Mouse (Mus musculus): ENCODE results near the gene Ms4a6b. TPM values are rescaled to one million over a fixed set of nuclear protein-coding genes. Genes with fewer than 3 reads are reported as not detected.
"Not testable (repeated sequence)": the region's sequence is repeated elsewhere in the genome, so short reads cannot be mapped to it uniquely, and the experiment has no call there.

The Ms4a6b gene
- 27.9 and 34.8 TPM in 2 replicates for polyA plus RNA-seq (2012; rRNA removed)

- Histone ChIP-seq H3K27ac (ENCODE audit: insufficient read depth, low read length) (peak within 1 kb of the TSS; percentile 82), H3K4me3 (ENCODE audit: extremely low read depth, insufficient read depth, insufficient read length) (peak within 1 kb of the TSS; percentile 47), H3K27me3 (ENCODE audit: control insufficient read depth, insufficient read depth, low read length) (no peaks in the 10 kb centered on the region), H3K36me3 (ENCODE audit: control insufficient read depth, insufficient read depth, low read length) (no peaks in the 10 kb centered on the region; the same call in none of the 2 replicates), H3K4me1 (ENCODE audit: control insufficient read depth, insufficient read depth, insufficient read length) (peaks cover 12% of the 10 kb centered on the region; the same call in 1 of the 2 replicates)
- no peak for DNase-seq (ENCODE audit: low read depth in 1 of 2, low spot score in 2 of 2)
- TF ChIP-seq POLR2A (IDR thresholded peaks at IDR 0.05; ENCODE audit: low read depth, low read length) (no peak), CTCF (IDR thresholded peaks at IDR 0.05; ENCODE audit: extremely low read depth, insufficient read depth, insufficient read length, insufficient replicate concordance) (no peak)
Observed at GRCm38 (mm10) chr19:11516246-11516645, at the start of gene Ms4a6b. Gene Ms4a6b, plus strand, starts transcription at chr19:11516512.

GRCm38 (mm10) chr19:11468361-11468760 lies 48.0 kb upstream of the Ms4a6b start:
- not testable (repeated sequence) for H3K27ac ChIP-seq (ENCODE audit: insufficient read depth, low read length)

GRCm38 (mm10) chr19:11469215-11469614 lies 47.1 kb upstream of the Ms4a6b start, which contains the start of gene Ms4a6c:
Gene Ms4a6c, plus strand, starts transcription at chr19:11469366.
- H3K27me3 ChIP-seq (ENCODE audit: control insufficient read depth, insufficient read depth, low read length); H3K4me3 ChIP-seq (ENCODE audit: extremely low read depth, insufficient read depth, insufficient read length); H3K36me3 ChIP-seq (ENCODE audit: control insufficient read depth, insufficient read depth, low read length); DNase-seq (ENCODE audit: low read depth in 1 of 2, low spot score in 2 of 2): not testable (repeated sequence)
- 5% methylated on average over 4 of the region's 4 CpGs for WGBS
- Histone ChIP-seq H3K27ac (ENCODE audit: insufficient read depth, low read length) (peak within 1 kb of the TSS; percentile 21; the same call in 1 of the 2 replicates), H3K4me1 (ENCODE audit: control insufficient read depth, insufficient read depth, insufficient read length) (peaks cover 14% of the 10 kb centered on the region)

More at GRCm38 (mm10) chr19:11468361-11468760, 48.0 kb upstream of the Ms4a6b start:
- not testable (repeated sequence) for H3K27me3 ChIP-seq (ENCODE audit: control insufficient read depth, insufficient read depth, low read length); DNase-seq (ENCODE audit: low read depth in 1 of 2, low spot score in 2 of 2); H3K4me3 ChIP-seq (ENCODE audit: extremely low read depth, insufficient read depth, insufficient read length); H3K36me3 ChIP-seq (ENCODE audit: control insufficient read depth, insufficient read depth, low read length)
- peaks cover 14% of the 10 kb centered on the region for H3K4me1 ChIP-seq (ENCODE audit: control insufficient read depth, insufficient read depth, insufficient read length)
- 49% methylated on average over 1 of the region's 1 CpGs for WGBS

GRCm38 (mm10) chr19:11479714-11480113 lies 36.6 kb upstream of the Ms4a6b start:
- H3K27me3 ChIP-seq (ENCODE audit: control insufficient read depth, insufficient read depth, low read length): no peaks in the 10 kb centered on the region
- peaks cover 14% of the 10 kb centered on the region for H3K4me1 ChIP-seq (ENCODE audit: control insufficient read depth, insufficient read depth, insufficient read length)
- no peak for DNase-seq (ENCODE audit: low read depth in 1 of 2, low spot score in 2 of 2)
- H3K36me3 ChIP-seq (ENCODE audit: control insufficient read depth, insufficient read depth, low read length): peaks cover 26% of the 10 kb centered on the region
- 72% methylated on average over 2 of the region's 2 CpGs for WGBS
- no peak for TF ChIP-seq CTCF (IDR thresholded peaks at IDR 0.05; ENCODE audit: extremely low read depth, insufficient read depth, insufficient read length, insufficient replicate concordance)
- no peak for TF ChIP-seq POLR2A (IDR thresholded peaks at IDR 0.05; ENCODE audit: low read depth, low read length)
- H3K27ac ChIP-seq (ENCODE audit: insufficient read depth, low read length): peak overlapping the region; percentile 60
- no peak overlapping the region for H3K4me3 ChIP-seq (ENCODE audit: extremely low read depth, insufficient read depth, insufficient read length)

- Histone ChIP-seq H3K4me1 (ENCODE audit: control insufficient read depth, insufficient read depth, insufficient read length) (peaks cover 12% of the 10 kb centered on the region), H3K4me3 (ENCODE audit: extremely low read depth, insufficient read depth, insufficient read length) (peak overlapping the region; percentile 34), H3K27ac (ENCODE audit: insufficient read depth, low read length) (peak overlapping the region; percentile 54; the same call in 1 of the 2 replicates), H3K27me3 (ENCODE audit: control insufficient read depth, insufficient read depth, low read length) (no peaks in the 10 kb centered on the region), H3K36me3 (ENCODE audit: control insufficient read depth, insufficient read depth, low read length) (peaks cover 15% of the 10 kb centered on the region)
- DNase-seq (ENCODE audit: low read depth in 1 of 2, low spot score in 2 of 2): no peak
- WGBS: 83% methylated on average over 2 of the region's 2 CpGs
- TF ChIP-seq CTCF (IDR thresholded peaks at IDR 0.05; ENCODE audit: extremely low read depth, insufficient read depth, insufficient read length, insufficient replicate concordance) (no peak), POLR2A (IDR thresholded peaks at IDR 0.05; ENCODE audit: low read depth, low read length) (no peak)
Observed at GRCm38 (mm10) chr19:11482684-11483083, 33.6 kb upstream of the Ms4a6b start.

- peaks cover 11% of the 10 kb centered on the region for H3K36me3 ChIP-seq (ENCODE audit: control insufficient read depth, insufficient read depth, low read length)
- peak overlapping the region; percentile 98 for H3K27ac ChIP-seq (ENCODE audit: insufficient read depth, low read length)
- no peak for DNase-seq (ENCODE audit: low read depth in 1 of 2, low spot score in 2 of 2)
- no peak for TF ChIP-seq CTCF (IDR thresholded peaks at IDR 0.05; ENCODE audit: extremely low read depth, insufficient read depth, insufficient read length, insufficient replicate concordance)
- no peak for TF ChIP-seq POLR2A (IDR thresholded peaks at IDR 0.05; ENCODE audit: low read depth, low read length)
- H3K4me3 ChIP-seq (ENCODE audit: extremely low read depth, insufficient read depth, insufficient read length): peak overlapping the region; percentile 61
- H3K27me3 ChIP-seq (ENCODE audit: control insufficient read depth, insufficient read depth, low read length): no peaks in the 10 kb centered on the region
- 27% methylated on average over 4 of the region's 4 CpGs for WGBS
- H3K4me1 ChIP-seq (ENCODE audit: control insufficient read depth, insufficient read depth, insufficient read length): peaks cover 7% of the 10 kb centered on the region
Observed at GRCm38 (mm10) chr19:11483941-11484340, 32.4 kb upstream of the Ms4a6b start.

- 14% methylated on average over 3 of the region's 3 CpGs for WGBS
- no peaks in the 10 kb centered on the region for H3K27me3 ChIP-seq (ENCODE audit: control insufficient read depth, insufficient read depth, low read length)
- peak in 1 of 2 experiments; percentile 52 for DNase-seq (ENCODE audit: low read depth in 1 of 2, low spot score in 2 of 2)
- H3K4me3 ChIP-seq (ENCODE audit: extremely low read depth, insufficient read depth, insufficient read length): peak overlapping the region; percentile 61
- TF ChIP-seq POLR2A (IDR thresholded peaks at IDR 0.05; ENCODE audit: low read depth, low read length): peak; percentile 92
- no peak for TF ChIP-seq CTCF (IDR thresholded peaks at IDR 0.05; ENCODE audit: extremely low read depth, insufficient read depth, insufficient read length, insufficient replicate concordance)
- peaks cover 6% of the 10 kb centered on the region; the same call in 1 of the 2 replicates for H3K4me1 ChIP-seq (ENCODE audit: control insufficient read depth, insufficient read depth, insufficient read length)
- H3K36me3 ChIP-seq (ENCODE audit: control insufficient read depth, insufficient read depth, low read length): peaks cover 11% of the 10 kb centered on the region
- peak overlapping the region; percentile 98 for H3K27ac ChIP-seq (ENCODE audit: insufficient read depth, low read length)
Observed at GRCm38 (mm10) chr19:11484388-11484787, 31.9 kb upstream of the Ms4a6b start.
